Mouse (Mus musculus) stomach, embryonic 14.5 days (tissue): Measurements from ENCODE around the gene Cdc42ep2. TPM values are rescaled to one million over a fixed set of nuclear protein-coding genes. Genes with fewer than 3 reads are reported as not detected.
A peak's percentile ranks its signal among the peaks of the same experiment; 100 is the strongest.

Experiments used
- ATAC-seq: fragments of 200-750 bp; cut with Nextera tagmentation; 2 replicates; pipeline ENCODE4 v1.8.0; 2017; ENCODE audit warnings: low read depth, moderate TSS enrichment; ENCODE audit not compliant: insufficient number of reproducible peaks, insufficient read depth, low FRiP score
- H3K27ac ChIP-seq: fragments of 300-500 bp; sonication (generic); 2 replicates; pipeline ENCODE4 v1.5.1; 2014; ENCODE audit warnings: mild to moderate bottlenecking, low read length, moderate library complexity, mixed read lengths
- H3K27me3 ChIP-seq: fragments of 300-500 bp; sonication (generic); 2 replicates; pipeline ENCODE4 v1.6.1; 2014; ENCODE audit warnings: low read length, control low read depth, mixed read lengths; ENCODE audit not compliant: control insufficient read depth, insufficient read depth
- H3K36me3 ChIP-seq: fragments of 300-500 bp; sonication (generic); 2 replicates; pipeline ENCODE4 v1.6.1; 2014; ENCODE audit warnings: mild to moderate bottlenecking, control low read depth, low read length, moderate library complexity, mixed read lengths; ENCODE audit not compliant: control insufficient read depth, insufficient read depth
- H3K4me1 ChIP-seq: fragments of 300-500 bp; sonication (generic); 2 replicates; pipeline ENCODE4 v1.6.1; 2014; ENCODE audit warnings: low read length, control low read depth, mixed read lengths; ENCODE audit not compliant: control insufficient read depth, insufficient read depth
- H3K4me2 ChIP-seq: fragments of 300-500 bp; sonication (generic); replicated peaks from 2 replicates; pipeline ENCODE4 v1.6.1; 2014; ENCODE audit warnings: low read depth, low read length, control low read depth
- H3K4me3 ChIP-seq: fragments of 300-500 bp; sonication (generic); 2 replicates; pipeline ENCODE4 v1.5.1; 2014; ENCODE audit warnings: low read depth, low read length, control low read depth
- H3K9ac ChIP-seq: fragments of 300-500 bp; sonication (generic); replicated peaks from 2 replicates; pipeline ENCODE4 v1.6.1; 2014; ENCODE audit warnings: low read depth, mild to moderate bottlenecking, control low read depth, low read length, moderate library complexity, mixed read lengths
- H3K9me3 ChIP-seq: fragments of 300-500 bp; sonication (generic); 2 replicates; pipeline ENCODE4 v1.6.1; 2016; ENCODE audit warnings: low read depth, low read length, control low read depth; ENCODE audit not compliant: control insufficient read depth
- WGBS: fragments of 180-500 bp; shearing (Covaris S2); extraction: QIAGEN DNeasy Blood & Tissue Kit; methylation state at CpG from one replicate; pipeline ENCODE4 v1.1.7; 2014; 5-methylcytosine and 5-hydroxymethylcytosine counted together
- polyA plus RNA-seq: library from polyadenylated mRNA; unstranded; fragments of >200 nt; fragmentation: Nextera tagmentation; extraction: Ambion mirVana; gene quantifications from 2 replicates; pipeline ENCODE4 v1.2.1, GENCODE M21; 2014

Cdc42ep2 gene
- polyA plus RNA-seq, 1 experiment from 2014 or later = 7.4 TPM

DNA sequence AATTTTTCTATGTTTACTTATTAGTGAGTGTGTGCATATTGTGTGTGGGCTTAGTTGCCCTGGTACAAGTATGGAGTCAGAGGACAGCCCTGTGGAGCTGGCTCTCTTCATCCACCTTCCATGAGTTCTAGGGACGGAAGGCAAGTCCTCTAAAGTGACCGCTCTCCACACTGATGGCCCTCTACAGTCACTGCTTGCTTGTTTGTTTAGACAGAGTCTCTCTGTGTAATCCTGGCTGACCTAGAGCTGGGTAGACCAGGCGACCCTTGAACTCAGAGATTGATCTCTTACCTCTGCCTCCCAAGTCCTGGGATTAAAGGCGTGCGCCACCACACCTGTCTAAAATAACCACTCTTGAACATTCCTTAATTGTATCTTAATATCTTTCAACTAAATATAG lies 32.8 kb upstream of the Cdc42ep2 start:
- Histone ChIP-seq H3K4me3 (no peak overlapping the region), H3K9me3 (no peaks in the 10 kb centered on the region), H3K27me3 (no peaks in the 10 kb centered on the region), H3K36me3 (peaks cover 38% of the 10 kb centered on the region), H3K4me1 (peaks cover 10% of the 10 kb centered on the region; the same call in 1 of the 2 replicates), H3K27ac (no peak overlapping the region), H3K9ac (no peak overlapping the region), H3K4me2 (no peak overlapping the region)
- WGBS = 81% methylated on average over 5 of the region's 5 CpGs
- ATAC-seq = no peak

DNA sequence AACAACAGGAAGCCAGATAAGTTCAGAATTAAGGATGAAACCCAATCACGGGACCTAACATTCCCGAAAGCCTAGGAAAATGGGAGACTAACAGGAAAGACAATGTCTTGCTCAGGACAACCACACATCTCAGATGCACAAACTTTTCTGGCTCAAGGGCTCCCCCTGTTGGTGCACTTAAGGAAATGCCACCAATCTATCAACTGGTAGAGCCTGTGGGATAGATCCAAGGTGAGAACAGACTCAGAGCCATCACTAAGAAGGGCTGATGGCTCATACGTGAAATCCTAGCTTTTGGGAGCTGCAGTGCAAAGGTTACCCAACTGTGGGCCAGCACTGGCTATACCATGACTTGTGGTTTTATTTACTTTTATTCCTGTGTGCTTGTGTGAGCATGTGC lies 32.1 kb upstream of the Cdc42ep2 start:
- Histone ChIP-seq H3K4me3 (no peak overlapping the region), H3K27ac (no peak overlapping the region), H3K9ac (no peak overlapping the region), H3K36me3 (peaks cover 43% of the 10 kb centered on the region), H3K9me3 (no peaks in the 10 kb centered on the region), H3K27me3 (no peaks in the 10 kb centered on the region), H3K4me2 (no peak overlapping the region), H3K4me1 (peaks cover 11% of the 10 kb centered on the region; the same call in 1 of the 2 replicates)
- 25% methylated on average over 3 of the region's 3 CpGs for WGBS
- ATAC-seq = peak; percentile 63; the same call in 1 of the 2 replicates

DNA sequence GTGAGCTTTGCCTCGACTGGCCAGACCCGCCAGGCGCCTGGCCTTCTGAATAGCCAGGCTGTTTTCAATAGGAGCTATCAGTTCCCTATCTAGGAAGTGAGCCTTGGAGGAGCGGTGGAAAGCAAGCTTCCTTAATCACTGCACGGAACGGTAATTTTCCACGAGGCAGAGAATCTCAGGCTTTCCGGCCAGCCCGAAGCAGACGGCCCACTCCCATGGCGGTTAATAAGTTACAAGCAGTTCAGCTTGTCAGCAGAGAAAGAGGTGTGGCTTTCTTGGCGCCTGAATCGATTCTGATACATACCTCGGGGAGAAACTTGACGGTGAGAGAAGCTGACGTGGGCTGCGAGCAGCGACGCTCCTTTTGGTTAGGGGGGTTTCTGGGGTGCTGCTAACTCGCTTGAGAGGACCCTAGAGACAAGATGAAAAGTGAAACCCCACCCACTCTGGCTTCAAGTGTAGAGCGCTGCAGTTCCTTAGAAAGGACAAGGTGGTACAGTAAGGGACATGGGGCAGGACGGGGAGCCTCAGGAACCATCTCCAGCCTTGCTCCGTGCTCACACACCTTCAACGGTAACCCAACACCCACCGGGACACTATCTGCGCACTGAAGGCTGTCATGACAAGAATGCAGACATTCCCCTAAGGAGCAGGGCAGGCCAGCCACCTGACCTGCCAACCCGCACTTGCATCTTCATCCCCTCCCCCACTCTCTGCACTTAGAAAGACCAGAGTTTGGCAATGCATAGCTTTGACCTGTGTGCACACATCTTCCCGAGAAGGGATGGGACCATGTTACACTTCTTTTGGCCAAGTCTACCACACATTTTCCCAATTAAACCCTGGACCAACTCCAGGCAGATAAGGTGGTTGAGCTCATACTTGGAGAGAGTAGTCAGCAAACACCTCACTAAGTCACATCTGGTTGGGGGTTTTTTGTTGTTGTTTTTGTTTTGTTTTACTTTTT lies 31.4 kb upstream of the Cdc42ep2 start:
- Histone ChIP-seq H3K27me3 (no peaks in the 10 kb centered on the region), H3K4me2 (peak overlapping the region; percentile 21; the same call in 1 of the 2 replicates), H3K4me3 (no peak overlapping the region), H3K27ac (peak overlapping the region; percentile 68), H3K9me3 (no peaks in the 10 kb centered on the region), H3K9ac (no peak overlapping the region), H3K36me3 (peaks cover 45% of the 10 kb centered on the region), H3K4me1 (peaks cover 11% of the 10 kb centered on the region; the same call in 1 of the 2 replicates)
- WGBS = 65% methylated on average over 28 of the region's 28 CpGs
- ATAC-seq = peak; percentile 43

DNA sequence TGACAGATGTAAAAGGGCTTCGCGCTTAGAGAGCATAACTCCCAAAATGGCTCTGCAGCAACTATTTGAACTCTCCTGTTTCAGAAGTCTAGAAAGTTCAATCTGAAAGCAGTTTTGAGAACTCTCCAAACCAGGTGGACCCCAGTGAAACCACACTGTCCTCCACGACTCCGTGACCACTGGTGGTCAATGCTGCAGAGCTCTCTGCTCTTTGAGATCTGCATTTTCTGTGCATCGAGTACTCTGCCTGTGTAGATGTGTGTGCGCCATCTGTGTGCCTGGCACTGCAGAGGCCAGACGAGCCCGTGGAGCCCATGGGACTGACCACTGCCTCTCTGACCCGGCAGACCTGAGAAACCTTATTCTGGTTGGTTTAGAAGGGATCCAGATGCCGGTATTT lies 30.3 kb upstream of the Cdc42ep2 start:
- 87% methylated on average over 10 of the region's 10 CpGs for WGBS
- H3K4me3 ChIP-seq = no peak overlapping the region
- H3K9me3 ChIP-seq = no peaks in the 10 kb centered on the region
- peaks cover 51% of the 10 kb centered on the region for H3K36me3 ChIP-seq
- peaks cover 11% of the 10 kb centered on the region; the same call in 1 of the 2 replicates for H3K4me1 ChIP-seq
- no peaks in the 10 kb centered on the region for H3K27me3 ChIP-seq
- H3K27ac ChIP-seq = peak overlapping the region; percentile 10; the same call in 1 of the 2 replicates
- ATAC-seq = no peak
- no peak overlapping the region for H3K4me2 ChIP-seq
- no peak overlapping the region for H3K9ac ChIP-seq

DNA sequence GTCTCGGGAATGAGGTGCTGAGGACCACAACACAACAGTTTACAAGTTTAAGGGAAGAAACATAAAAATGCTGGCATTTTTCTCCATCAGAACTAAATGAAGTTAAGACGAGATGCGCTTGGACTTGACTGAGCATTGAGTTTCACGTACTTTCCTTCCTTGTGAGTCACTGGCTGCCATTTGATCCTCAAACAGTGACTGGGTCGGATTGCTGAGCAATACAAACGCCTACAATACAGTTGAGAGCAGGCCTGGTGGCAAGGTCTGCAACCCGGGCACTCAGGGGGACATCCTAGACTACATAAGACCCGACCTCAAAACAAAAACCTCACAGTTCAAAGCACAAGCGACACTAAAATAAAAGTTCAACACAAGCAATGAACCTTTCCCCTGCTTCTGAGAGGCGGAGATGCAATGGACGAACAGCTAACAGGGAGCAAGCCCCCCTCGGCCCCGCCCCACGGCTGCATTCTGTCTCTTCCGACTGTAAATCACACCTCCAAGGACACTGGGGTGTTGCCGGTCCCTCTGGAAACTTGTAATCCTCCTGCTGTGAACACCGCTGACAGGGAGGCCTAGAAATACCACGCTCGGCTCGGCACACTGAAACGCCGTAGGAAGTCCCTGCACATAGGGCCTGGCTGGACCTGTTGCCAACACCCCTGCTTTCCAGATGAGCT lies 29.6 kb upstream of the Cdc42ep2 start:
- peaks cover 11% of the 10 kb centered on the region; the same call in 1 of the 2 replicates for H3K4me1 ChIP-seq
- 80% methylated on average over 22 of the region's 22 CpGs for WGBS
- H3K36me3 ChIP-seq = peaks cover 56% of the 10 kb centered on the region
- no peak overlapping the region for H3K4me3 ChIP-seq
- ATAC-seq = no peak
- H3K4me2 ChIP-seq = no peak overlapping the region
- H3K27me3 ChIP-seq = no peaks in the 10 kb centered on the region
- H3K9ac ChIP-seq = no peak overlapping the region
- H3K27ac ChIP-seq = 0 out of 2 replicates have a peak overlapping the region, but pooled peaks have one; percentile 10
- no peaks in the 10 kb centered on the region for H3K9me3 ChIP-seq

DNA sequence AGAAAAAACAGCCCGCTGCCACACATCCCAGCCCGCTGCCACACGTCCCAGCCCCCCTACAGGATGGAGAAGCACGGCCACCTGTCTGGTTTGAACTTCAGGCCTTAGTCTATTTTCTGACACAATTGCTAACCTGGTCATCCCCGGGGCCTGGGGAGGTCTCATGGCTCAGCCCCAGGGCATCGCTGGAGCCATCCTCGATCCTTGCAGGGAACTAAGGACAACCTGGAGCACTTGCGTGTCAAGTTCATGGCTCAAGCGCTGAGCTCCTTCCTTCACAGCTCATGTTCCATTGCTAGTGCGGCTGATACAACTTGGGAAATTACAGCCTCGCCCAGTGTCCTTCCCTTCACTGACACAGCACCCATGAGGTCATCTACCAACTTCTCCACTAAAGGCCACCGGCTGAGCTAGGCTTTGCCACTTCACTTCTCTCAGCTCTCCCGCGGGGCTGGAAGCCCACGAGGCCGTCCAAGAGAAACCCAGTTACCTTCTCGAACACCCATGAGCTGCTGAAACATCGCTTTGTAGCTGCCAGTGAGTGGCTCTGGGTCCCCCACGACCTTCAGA lies 28.7 kb upstream of the Cdc42ep2 start:
- Histone ChIP-seq H3K27me3 (no peaks in the 10 kb centered on the region), H3K27ac (no peak overlapping the region; the same call in 1 of the 2 replicates), H3K4me2 (no peak overlapping the region), H3K9me3 (no peaks in the 10 kb centered on the region), H3K4me3 (no peak overlapping the region), H3K9ac (no peak overlapping the region), H3K4me1 (peaks cover 11% of the 10 kb centered on the region; the same call in 1 of the 2 replicates), H3K36me3 (peaks cover 58% of the 10 kb centered on the region)
- no peak for ATAC-seq
- WGBS = 91% methylated on average over 19 of the region's 19 CpGs

DNA sequence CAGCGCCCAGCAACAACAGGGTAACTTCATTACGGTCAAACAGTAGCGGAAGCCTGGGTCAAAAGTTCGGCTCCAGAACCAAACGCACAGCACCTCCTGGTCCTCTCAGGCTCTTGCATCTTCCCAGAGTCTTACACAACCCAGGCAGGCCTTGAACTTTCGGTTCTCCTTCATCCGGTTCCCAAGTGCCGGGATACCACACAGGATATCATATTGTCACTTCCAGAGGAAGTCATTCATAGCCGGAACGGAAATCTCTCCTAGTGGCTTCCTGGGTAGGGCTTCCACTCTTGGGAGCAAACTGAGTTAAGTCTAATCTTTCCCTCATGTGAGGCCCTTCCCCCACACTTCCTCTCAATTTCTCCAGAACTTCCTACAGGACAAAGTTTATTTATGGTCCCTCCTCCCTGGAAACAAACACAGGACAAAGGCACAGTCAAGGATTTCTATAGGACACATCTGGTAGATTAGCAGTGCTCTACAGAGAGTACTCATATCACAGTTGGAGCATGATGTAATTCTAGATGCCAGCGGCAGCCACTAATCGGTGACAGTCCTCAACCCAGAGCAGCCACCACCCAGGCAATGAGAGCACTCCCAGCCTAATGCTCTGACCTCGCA lies 27.6 kb upstream of the Cdc42ep2 start:
- Histone ChIP-seq H3K9me3 (no peaks in the 10 kb centered on the region), H3K4me3 (no peak overlapping the region), H3K27me3 (no peaks in the 10 kb centered on the region), H3K36me3 (peaks cover 61% of the 10 kb centered on the region), H3K4me1 (peaks cover 11% of the 10 kb centered on the region; the same call in 1 of the 2 replicates), H3K9ac (no peak overlapping the region), H3K27ac (peak overlapping the region; percentile 27; the same call in 1 of the 2 replicates), H3K4me2 (no peak overlapping the region)
- ATAC-seq = no peak
- WGBS = 82% methylated on average over 13 of the region's 13 CpGs

DNA sequence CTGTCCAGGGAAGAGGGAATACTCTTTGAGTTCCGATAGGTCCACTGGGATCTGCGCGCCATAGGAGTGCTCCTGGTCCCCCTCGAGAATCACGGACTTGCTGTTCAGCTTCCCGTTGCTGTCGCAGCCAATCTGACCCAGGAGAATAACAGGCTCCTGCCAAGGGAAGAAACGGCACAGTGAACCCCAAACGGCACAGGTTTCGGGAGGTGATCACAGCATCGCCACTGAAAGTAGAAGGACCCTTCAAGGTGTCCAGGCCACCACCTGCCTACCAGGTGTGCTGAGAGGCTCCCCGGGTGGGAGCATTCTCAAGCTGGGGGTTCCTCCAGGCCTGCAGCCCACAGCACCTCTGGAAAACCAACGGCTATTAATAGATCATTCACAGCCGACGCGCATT lies 27.0 kb upstream of the Cdc42ep2 start:
- WGBS = 86% methylated on average over 16 of the region's 16 CpGs
- no peak for ATAC-seq
- Histone ChIP-seq H3K4me2 (no peak overlapping the region), H3K27me3 (no peaks in the 10 kb centered on the region), H3K9ac (no peak overlapping the region), H3K9me3 (no peaks in the 10 kb centered on the region), H3K27ac (no peak overlapping the region), H3K4me1 (peaks cover 11% of the 10 kb centered on the region; the same call in 1 of the 2 replicates), H3K4me3 (no peak overlapping the region), H3K36me3 (peaks cover 61% of the 10 kb centered on the region)
